Mouse (Mus musculus): ENCODE data around the gene Cpn2. TPM values are rescaled to one million over a fixed set of nuclear protein-coding genes. Genes with fewer than 3 reads are reported as not detected.
A peak's percentile ranks its signal among the peaks of the same experiment; 100 is the strongest.

Cpn2 gene
- under 1 TPM; 0.10 to 0.13 TPM for total RNA-seq (2021)
- long read RNA-seq, experiment 1 = 0 reads
- long read RNA-seq, experiment 2 = 0 reads

DNA sequence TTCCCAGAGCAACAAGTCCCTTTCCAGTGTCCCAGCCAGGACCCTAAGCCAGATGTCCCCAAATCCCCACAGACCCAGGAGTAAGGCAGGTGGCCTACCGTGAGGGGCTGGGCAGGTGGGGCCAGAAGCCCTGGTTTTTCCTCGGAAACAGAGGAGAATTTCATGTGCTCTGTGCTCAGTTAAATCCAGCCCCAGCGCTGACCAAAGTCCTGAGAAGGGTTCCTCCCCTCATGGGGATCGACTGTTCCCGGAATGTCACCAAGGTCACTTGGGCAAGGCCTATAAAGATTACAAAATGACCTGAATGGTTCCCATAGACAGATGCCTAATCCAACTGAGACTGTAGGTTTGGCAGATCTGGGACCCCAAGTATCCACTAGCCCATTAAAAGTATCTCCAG lies at the start of gene Cpn2:
Gene Cpn2, minus strand, starts transcription at position 141 of the 400 bp plus-strand sequence.
- no peak for DNase-seq

DNA sequence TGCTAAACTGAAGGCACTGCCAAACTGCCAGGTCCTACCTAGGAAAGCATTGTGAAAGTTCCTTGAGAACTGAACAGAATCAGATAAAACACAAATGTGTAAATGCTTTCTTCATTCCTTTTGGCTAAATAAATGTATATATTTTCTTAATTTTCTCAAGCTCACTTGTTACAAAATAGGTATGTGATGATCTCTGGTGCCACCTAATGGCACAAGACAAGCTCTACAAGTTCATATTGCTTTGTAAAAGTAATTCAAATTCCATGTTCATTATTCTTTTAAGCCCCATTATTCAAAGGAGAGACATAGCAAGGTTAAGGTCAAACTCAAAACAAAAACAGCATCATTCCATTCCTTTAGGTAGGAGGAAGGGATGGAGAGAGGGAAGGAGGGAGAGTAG lies 46.9 kb upstream of the Cpn2 start:
- DNase-seq = peak in 1 of 2 experiments; percentile 17

DNA sequence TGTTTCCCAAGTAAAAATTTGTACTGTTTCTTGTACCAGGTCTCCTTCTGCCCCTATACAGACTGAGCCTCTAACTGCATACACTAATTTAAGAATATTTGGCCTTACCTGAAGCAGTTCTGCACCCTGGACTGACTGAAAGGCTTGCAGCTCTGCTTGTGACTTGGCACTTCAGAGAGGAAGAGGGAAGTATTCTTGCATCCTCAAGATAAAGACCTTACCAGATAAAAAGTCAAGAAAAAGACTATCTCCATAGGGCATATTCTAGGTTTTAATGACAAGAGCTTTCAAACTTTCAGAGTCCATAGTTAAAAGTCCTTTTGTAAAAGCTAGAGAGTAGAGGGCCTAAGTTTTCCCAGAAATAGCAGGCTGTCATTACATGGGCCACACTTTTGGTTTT lies 43.3 kb upstream of the Cpn2 start, which contains the start of gene Gp5:
Gene Gp5, minus strand, starts transcription at position 133 of the 400 bp plus-strand sequence.
- no peak for DNase-seq

DNA sequence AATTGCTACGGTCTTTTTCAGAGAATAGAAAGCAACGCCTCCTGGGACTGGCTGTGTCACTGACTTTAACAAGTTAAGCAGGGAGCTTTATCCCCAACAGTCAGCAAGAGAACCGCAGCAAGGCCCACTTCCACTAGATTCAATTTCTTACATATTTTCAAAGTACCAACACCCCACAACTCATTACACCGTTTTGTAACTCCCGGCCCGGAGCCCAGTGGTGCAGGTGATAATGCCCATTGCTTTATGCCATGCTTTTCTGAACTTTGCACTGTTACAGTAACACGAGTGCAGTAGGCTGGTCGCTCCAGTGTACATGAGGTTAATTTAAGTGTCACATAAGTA lies 42.8 kb upstream of the Cpn2 start:
- DNase-seq = no peak

DNA sequence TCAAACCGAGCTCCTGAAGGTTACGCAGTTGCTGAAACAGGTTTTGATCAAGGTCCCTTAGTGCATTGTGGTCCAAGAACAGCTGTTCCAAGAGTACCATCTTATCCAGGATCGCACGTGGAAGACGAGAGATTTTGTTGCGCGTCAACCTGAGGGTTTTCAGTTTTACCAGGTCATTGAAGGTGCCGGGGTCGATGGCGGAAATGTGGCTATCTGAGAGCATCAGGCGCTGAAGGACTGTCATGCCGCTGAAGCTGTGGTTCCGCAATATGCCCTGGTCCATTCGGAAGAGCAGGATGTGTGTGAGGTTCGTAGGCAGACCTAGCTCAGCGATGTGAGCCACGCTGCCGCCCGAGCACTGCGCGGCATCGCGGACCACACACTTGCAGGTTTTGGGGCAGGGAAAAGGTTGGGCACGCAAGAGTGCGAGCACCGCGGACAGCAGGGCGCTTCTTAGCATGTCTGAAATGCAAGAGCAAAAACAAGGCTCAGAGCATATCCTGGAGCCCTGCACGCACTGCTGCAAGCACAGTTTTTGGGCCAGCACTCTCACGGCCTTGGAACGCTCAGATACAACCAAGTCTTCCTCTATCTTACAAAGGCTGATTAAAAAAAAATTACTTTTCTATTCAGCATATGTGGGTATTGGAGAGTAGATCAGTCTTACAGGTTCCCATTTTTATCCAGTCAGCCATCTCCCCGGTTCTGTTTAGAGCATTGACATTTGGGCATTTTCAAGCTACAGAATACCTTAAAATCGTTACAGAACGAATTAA lies 42.3 kb upstream of the Cpn2 start:
- DNase-seq = peak in 1 of 2 experiments; percentile 20

DNA sequence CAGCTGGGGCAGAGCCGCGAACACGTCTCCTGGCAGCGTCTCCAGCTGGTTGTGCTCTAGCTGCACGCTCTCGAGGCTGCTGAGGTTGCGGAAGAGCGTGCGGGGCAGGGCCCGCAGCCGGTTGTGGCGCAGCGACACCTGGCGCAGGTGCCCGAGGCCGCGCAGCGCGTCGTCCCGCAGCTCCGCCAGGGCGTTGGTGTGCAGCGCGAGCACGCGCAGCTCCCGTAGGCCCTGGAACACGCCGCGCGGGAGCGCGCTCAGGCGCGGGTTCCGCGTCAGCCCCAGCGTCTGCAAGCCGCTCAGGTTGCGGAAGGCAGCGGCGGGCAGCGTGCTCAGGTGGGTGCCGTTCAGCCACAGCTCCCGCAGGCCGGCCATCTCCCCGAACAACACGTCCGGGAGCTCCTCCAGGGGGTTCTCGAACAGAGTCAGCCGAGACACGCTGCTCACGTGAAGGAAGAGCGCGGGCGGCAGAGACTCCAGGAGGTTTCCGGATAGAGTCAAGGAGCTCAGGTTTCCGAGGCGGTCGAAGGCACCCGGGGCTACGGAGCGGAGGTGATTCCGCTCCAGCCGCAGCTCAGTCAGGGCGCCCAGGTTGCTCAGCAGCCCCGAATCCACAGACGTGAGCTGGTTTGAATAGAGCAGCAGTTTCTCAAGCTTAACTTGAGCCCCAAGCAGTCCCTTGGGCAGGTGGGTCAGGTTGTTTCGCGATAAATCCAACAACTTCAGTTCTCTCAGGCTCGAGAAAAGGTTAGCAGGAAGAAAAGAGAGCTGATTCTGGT lies 41.5 kb upstream of the Cpn2 start:
- DNase-seq = peak; percentile 23 to 32

DNA sequence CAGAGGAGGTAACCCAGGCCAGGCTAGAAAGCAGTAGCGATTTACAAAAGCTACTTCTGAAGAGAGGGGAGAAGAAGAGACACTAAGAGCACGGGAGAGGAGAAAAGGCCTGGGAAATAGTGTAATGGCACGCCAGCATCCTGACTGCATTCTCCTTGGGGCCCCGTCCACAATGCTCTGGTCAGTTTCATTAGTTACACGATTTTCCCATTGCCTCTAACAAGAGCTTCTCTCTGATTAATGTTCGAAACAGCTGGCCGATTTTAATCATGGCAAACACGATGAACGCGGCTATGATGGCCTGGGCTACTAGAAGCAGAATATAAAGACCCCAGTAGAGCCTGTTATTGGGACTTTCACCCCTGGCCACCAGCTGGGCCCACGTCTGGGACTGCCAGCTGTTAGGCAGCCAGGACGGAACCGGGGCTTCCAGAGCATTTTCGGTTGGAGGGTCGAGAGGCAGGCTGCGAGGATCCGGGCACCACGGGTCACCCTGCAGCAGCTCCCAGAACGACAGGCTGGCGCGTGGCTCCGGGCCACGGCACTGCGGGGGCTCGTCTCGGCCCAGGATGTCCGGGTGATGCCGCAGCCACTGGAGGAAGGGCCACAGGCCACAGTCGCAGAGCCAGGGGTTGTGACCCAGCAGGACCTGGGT lies 40.8 kb upstream of the Cpn2 start:
- peak in 1 of 2 experiments; percentile 9 for DNase-seq

DNA sequence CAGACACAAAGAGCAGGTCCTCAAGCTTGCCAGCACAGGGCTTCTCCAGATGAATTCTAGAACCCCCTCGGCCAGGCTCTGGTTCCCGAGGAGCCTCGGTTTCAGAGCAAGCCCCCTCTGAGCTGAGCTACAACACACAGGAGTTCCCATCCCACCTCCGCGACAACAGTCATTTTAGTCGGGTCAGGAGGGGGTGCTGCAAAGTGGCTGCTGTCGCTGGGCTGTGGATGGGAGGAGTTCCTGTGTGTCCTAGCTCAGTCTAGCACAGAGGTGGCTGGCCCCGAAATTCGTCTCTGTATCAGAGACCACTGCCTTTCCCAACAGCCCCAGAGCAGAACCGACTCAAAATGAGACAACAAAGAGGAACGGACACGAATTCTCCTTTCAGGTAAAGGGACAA lies 40.0 kb upstream of the Cpn2 start:
- DNase-seq = no peak

DNA sequence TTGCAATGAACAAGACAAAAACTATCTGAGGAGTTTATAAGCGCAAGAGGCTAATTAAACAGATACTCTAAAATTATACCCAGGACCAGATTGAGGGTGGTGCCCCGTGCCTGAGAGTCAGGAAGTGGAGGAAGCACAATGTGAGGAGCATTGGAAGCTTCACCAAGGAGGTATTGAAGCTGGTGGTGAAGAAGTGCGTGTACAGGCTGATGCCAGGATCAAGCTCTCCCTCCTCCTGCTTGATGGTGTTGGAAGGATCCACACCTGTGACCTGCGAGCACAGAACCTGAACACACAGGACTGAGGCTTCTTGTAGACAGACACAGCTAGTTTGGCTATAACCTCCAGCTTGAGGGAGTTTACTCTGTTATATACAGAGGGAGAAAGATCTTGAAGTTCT lies 38.8 kb upstream of the Cpn2 start:
- no peak for DNase-seq

DNA sequence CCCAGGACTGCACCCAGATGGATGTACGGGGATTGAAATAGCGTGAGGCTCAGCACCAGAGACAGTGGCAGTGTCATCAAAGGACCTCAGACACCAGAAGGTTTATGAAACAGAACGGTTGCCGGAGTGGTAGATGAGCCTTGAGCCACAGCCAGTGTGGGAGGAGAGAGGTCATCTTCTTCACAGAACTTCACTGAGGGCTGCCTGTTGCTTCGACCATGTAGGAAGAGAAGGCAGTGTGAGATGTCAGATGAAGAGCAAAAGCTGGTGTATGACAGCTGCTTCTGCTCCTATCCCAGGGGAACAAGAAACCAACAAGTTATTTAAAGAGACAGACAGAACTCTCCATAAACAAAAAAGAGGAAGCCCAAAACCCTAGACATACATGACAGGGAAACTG lies 36.9 kb upstream of the Cpn2 start:
- no peak for DNase-seq

DNA sequence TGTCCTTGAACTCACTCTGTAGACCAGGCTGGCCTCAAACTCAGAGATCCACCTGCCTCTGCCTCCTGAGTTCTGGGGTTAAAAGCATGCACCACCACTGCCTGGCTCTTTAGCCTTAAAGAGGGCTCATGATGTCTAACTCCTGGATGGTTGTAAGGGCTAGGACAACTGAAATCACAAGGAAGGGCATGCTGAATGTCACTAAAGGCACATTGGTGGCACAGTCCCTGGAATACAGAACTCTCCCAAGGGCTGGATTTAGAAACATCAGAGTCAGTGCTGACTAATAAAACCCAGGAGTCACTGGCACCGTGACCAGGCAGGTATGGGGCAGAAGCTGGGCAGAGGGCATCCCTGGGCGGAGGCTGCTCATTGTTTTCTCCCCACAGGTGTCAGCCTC lies 36.1 kb upstream of the Cpn2 start:
- DNase-seq = no peak

DNA sequence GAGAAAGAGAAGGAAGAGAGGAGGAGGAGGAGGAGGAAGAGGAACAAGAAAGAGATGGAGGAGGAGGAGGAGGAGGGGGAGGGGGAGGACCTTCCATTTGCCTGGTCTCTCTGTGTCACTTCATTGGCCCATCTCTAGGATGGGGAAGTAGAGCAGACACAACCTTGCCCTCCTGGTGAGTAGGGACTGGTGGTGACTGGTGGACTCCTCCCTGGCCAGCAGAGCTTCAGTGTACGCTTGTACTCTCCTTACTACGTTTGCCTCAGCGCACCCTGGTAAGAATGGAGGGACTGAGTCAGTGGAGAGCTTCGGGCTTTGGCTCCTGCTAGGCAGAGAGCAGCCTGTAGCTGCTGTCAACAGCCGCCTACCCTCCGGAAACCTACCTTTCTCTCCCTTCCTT lies 35.4 kb upstream of the Cpn2 start:
- no peak for DNase-seq

DNA sequence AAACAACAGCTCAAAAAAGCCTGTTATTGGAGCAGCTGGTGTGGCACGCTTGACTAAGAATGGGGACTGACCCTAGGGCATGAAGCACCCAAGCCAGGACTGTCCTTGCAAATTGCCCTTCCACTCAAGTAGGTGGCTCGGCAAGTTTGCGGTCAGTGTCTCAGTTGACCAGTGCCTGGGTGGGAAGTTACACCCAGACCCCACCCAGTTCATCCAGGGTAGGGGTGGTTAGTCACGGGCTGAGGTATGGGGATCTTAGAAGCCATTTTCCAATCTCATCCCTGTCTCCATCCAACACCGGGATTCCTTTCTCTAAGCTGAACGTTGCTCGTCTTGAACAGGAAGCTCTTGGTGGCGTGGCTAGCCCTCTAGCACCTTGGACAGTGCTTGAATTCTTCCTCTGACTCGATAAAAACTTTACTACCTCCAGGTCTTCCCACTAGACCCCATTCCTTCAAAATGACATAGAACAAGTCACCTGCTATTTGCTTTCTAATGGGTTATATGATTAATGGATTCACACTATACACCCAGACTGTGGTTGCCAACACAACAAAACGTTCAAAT lies 32.5 kb upstream of the Cpn2 start:
- DNase-seq = no peak

DNA sequence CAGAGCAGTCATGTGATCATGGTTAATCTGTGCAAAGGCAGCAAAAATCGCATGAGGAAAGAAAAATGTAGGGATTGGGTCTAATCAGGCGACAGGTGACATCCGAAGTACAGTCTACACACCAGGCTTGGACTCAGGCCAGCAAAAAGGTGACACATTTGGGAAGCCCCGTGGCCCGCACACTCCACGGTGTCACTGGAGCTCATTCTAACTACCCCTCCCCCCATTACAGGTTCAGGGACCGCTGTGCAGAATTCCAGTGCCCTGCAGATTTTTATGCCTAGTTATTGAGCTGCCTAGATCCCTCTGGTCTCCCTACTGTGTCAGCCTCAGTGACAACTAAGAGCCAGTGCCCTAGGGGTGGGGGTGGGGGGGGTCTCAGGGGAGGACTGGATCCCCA lies 30.2 kb upstream of the Cpn2 start:
- no peak for DNase-seq

DNA sequence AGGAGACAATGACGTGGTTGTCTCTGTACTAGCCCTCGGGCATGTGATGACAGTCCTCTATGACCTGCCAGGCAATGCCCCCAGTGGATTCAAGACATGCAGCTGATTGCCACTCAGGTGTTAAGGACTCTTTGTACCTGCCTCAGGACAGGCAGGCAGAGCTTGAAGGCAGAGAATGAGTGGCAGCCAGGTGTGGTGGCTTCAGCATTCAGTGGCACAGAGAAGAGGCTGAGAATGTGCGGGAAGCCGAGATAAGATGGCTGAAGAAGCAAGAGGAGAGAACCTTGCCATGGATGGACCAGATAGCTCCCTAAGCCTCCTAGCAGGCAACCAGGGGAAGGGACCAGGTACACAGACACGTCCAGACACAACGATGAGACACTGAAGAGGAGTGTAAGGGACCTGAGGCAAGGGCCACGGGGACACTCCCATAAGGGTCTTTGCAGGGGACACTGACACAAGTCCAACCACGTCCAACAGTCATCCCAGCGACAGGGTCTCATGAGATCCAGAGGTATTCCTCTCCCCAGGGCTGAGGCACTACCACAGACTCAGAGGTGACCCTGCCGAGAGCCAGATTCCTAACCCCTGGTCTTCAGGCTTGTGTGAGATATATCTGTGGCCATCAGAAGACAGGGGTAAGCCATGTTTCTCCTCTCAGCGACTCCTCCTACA lies 29.4 kb upstream of the Cpn2 start:
- DNase-seq = no peak

DNA sequence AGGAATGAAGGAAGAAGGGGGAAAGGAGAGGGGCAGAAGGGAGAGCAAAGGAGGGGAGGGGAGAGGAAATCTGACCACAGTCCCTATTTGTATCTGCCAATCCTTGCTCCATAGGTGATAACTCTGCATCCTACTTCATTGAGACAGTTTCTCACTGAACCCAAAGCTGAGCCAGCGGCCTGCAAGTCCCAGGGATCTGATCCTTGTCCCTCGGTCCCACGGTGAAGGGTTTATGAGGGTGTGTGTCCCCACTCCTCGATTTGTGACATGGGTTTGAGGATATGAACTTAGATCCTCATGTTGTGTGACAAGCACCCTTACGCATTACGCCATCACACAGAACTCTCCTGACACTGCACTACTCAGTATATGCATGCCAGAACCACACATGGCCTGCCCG lies 27.8 kb upstream of the Cpn2 start:
- DNase-seq = no peak

DNA sequence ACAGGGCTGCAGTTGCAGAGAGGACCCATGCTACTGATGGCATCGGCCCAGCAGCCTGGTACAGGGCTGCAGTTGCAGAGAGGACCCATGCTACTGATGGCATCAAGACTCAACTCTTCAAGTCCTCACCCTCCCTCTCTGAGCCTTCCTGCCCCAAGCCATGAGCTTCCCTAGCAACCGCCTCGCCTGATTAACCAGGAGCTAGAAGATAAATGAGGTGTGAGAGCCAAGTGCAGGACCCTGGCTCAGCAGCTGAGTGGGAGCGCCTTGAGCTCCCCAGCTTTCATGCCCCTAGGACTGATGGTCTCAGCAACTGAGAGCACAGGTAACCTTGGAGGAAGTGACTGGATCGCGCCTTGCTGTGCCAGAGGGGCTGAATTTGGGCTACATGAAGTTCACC lies 23.1 kb upstream of the Cpn2 start:
- DNase-seq = no peak

DNA sequence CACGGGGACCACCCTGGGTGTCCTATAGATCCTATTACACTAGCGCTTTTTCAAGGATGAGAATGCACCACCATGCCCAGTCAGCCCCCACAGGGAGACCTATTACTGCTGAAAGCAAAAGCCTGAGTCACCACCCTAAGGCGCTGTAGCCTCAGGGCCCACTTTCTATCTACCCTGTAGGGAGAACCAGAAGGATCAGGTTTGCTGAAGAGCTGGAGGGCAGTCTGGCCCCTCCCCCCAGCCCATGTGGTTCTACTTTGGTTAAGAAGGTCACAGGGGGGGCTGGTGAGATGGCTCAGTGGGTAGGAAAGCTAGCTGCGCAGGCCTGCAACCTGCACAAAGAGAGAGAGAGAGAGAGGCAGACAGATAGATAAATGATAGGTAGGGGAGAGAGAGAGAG lies 18.4 kb upstream of the Cpn2 start:
- DNase-seq = no peak

DNA sequence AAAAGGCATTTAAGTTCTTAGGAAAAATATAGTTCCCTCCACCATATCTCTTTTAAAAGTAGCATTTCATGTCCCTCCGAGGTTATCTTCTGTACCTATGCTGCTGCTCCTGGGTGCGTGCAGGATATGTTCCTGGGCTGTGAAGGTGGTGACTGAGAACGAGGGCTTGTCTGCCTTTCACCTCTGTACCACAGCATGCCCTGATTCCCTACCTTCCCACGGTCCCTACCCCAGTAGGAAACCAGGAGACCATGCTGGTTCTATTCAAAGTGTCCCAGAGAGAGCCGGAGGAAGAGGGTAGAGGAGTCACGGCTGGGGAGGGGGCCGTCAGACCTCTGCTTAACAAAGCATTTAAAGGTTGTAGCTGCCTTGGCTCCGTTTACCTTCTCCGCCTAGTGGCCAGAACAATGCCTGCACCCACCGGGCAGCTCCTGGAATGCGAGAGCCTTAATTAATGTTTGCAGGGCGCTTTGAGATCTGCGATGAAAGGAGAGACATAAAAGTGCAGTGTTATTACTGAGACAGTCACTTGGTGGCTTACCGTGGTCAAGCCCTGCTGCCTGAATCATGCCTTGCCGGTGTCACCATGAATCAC lies 16.5 kb upstream of the Cpn2 start:
- DNase-seq = peak in 1 of 2 experiments; percentile 55

DNA sequence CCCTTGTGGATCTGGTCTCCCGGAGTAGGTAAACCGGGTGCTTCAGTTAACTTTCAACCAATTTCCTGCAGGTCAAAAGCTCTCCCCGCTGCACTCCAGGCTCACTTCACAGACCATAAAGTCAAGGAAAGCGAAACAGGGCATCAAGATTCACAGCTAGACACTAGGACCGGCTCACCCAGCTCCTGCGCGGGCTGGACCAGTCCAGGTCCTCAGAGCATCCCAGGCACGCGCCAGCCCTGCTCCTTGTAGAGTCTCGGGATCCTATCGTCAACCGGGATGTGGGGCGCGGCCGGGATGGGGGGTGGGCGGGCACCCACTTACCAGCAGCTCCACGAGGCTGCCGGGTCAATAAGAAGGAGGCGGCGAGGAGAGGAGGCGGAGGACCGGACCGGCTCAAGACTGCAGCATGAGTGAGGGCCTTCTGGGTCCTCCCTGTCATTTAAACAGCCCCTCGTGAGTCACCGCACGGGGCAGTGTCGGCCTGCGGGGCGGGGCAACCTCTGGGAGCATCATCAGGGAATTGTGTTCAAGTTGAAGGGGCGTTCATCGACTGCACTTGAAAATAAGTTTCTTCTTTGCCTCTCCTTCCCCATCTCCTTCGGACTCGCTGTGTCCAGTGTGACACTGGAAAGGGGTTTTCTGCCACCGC lies 15.7 kb upstream of the Cpn2 start, which contains the start of gene Lrrc15:
Gene Lrrc15, minus strand, starts transcription at position 413 of the 652 bp plus-strand sequence.
- DNase-seq = peak in 1 of 2 experiments; percentile 18

DNA sequence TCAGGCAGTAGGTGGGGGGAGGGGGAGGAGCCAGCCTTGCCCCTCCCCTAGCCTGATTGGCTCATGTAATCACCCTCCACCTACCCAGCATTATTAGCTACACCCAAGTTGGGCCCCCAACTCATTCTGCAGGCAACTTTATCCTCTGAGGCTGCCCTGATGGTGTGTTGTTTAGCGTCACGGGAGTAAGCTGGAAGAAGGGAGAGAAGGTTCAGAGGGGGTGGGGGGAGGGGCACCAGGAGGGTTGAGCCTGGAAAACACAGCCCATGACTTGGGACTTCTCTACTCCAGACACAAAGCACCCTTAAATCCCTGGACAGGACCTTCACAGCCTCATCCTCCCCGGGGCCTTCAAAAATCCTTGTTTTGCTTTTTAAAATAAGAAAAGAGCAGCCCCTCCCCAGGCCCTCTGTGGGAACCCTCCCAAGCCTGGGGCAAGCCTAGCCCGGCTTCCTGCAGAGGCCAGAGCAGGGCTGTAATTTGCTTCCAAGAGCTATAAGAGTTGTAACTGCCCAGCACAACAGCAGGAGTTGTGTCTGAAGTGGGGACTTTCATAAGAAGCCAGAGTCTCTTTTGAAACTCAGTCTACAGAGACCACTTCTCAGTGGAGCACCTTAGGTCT lies 13.5 kb upstream of the Cpn2 start:
- no peak for DNase-seq

Measured in heart, adult 18-20 months (tissue).